Mouse (Mus musculus) limb, embryonic 10.5 days (tissue): ENCODE measurements around the gene Srgap2. TPM values are rescaled to one million over a fixed set of nuclear protein-coding genes. Genes with fewer than 3 reads are reported as not detected.

Experiments used
- DNase-seq: peaks from one replicate; pipeline ENCODE4 v3.0.0-alpha.2; 2017; ENCODE audit warnings: low spot score
- H3K27ac ChIP-seq: fragments of 300-500 bp; sonication (generic); 2 replicates; pipeline ENCODE4 v1.5.1; 2016; ENCODE audit warnings: mild to moderate bottlenecking
- H3K27me3 ChIP-seq: fragments of 300-500 bp; sonication (generic); 2 replicates; pipeline ENCODE4 v1.6.1; 2016; ENCODE audit warnings: low read depth, mild to moderate bottlenecking; ENCODE audit not compliant: poor library complexity, severe bottlenecking
- H3K36me3 ChIP-seq: fragments of 300-500 bp; sonication (generic); 2 replicates; pipeline ENCODE4 v1.6.1; 2016; ENCODE audit warnings: mild to moderate bottlenecking, moderate library complexity
- H3K4me1 ChIP-seq: fragments of 300-500 bp; sonication (generic); 2 replicates; pipeline ENCODE4 v1.6.1; 2016
- H3K4me3 ChIP-seq: fragments of 300-500 bp; sonication (generic); 2 replicates; pipeline ENCODE4 v1.5.1; 2016; ENCODE audit warnings: mild to moderate bottlenecking, moderate library complexity
- H3K9me3 ChIP-seq: fragments of 300-500 bp; sonication (generic); replicated peaks from 2 replicates; pipeline ENCODE4 v1.6.1; 2016; ENCODE audit warnings: mild to moderate bottlenecking
- WGBS: fragments of 180-500 bp; shearing (Covaris S2); methylation state at CpG from one replicate; pipeline ENCODE4 v1.1.7; 2016; 5-methylcytosine and 5-hydroxymethylcytosine counted together
- polyA plus RNA-seq: library from polyadenylated mRNA; unstranded; fragments of >200 nt; fragmentation: Nextera tagmentation; extraction: Ambion mirVana; gene quantifications from 2 replicates; pipeline ENCODE4 v1.2.1, GENCODE M21; 2016

Gene Srgap2
- polyA plus RNA-seq, 1 experiment from 2014 or later = 17.2 TPM

- Histone ChIP-seq H3K4me3 (no peak overlapping the region), H3K27ac (no peak overlapping the region), H3K27me3 (no peaks in the 10 kb centered on the region), H3K9me3 (no peaks in the 10 kb centered on the region), H3K4me1 (no peaks in the 10 kb centered on the region), H3K36me3 (peaks cover 80% of the 10 kb centered on the region)
- no peak for DNase-seq
- WGBS = 91% methylated on average over 4 of the region's 4 CpGs
Observed at GRCm38 (mm10) chr1:131293221-131293921, 233.8 kb downstream of the Srgap2 start.

GRCm38 (mm10) chr1:131290648-131291047, 236.5 kb downstream of the Srgap2 start:
- H3K36me3 ChIP-seq = peaks cover 64% of the 10 kb centered on the region
- no peak overlapping the region for H3K4me3 ChIP-seq
- no peaks in the 10 kb centered on the region for H3K27me3 ChIP-seq
- peak; percentile 66 for DNase-seq
- no peaks in the 10 kb centered on the region for H3K4me1 ChIP-seq
- H3K9me3 ChIP-seq = no peaks in the 10 kb centered on the region
- H3K27ac ChIP-seq = no peak overlapping the region
- 61% methylated on average over 2 of the region's 2 CpGs for WGBS

- no peaks in the 10 kb centered on the region for H3K27me3 ChIP-seq
- H3K4me3 ChIP-seq = no peak overlapping the region
- 94% methylated on average over 6 of the region's 6 CpGs for WGBS
- peaks cover 49% of the 10 kb centered on the region for H3K36me3 ChIP-seq
- H3K9me3 ChIP-seq = no peaks in the 10 kb centered on the region
- no peak for DNase-seq
- no peak overlapping the region for H3K27ac ChIP-seq
- H3K4me1 ChIP-seq = no peaks in the 10 kb centered on the region
Observed at GRCm38 (mm10) chr1:131288938-131289337, 238.2 kb downstream of the Srgap2 start.

- Histone ChIP-seq H3K27me3 (no peaks in the 10 kb centered on the region), H3K9me3 (no peaks in the 10 kb centered on the region), H3K4me1 (no peaks in the 10 kb centered on the region), H3K4me3 (no peak overlapping the region), H3K36me3 (peaks cover 35% of the 10 kb centered on the region), H3K27ac (no peak overlapping the region)
- DNase-seq = no peak
- 77% methylated on average over 2 of the region's 2 CpGs for WGBS
Observed at GRCm38 (mm10) chr1:131287267-131287666, 239.9 kb downstream of the Srgap2 start.

GRCm38 (mm10) chr1:131286803-131287202, 240.3 kb downstream of the Srgap2 start:
- no peak overlapping the region for H3K4me3 ChIP-seq
- peaks cover 30% of the 10 kb centered on the region for H3K36me3 ChIP-seq
- no peak overlapping the region for H3K27ac ChIP-seq
- no peaks in the 10 kb centered on the region for H3K27me3 ChIP-seq
- WGBS = 78% methylated on average over 5 of the region's 5 CpGs
- H3K4me1 ChIP-seq = no peaks in the 10 kb centered on the region
- no peak for DNase-seq
- H3K9me3 ChIP-seq = no peaks in the 10 kb centered on the region

- peaks cover 2% of the 10 kb centered on the region; the same call in 1 of the 2 replicates for H3K4me1 ChIP-seq
- 84% methylated on average over 4 of the region's 4 CpGs for WGBS
- H3K27ac ChIP-seq = no peak overlapping the region
- peaks cover 19% of the 10 kb centered on the region for H3K36me3 ChIP-seq
- H3K4me3 ChIP-seq = no peak overlapping the region
- DNase-seq = no peak
- no peaks in the 10 kb centered on the region for H3K9me3 ChIP-seq
- no peaks in the 10 kb centered on the region for H3K27me3 ChIP-seq
Observed at GRCm38 (mm10) chr1:131284616-131285015, 242.5 kb downstream of the Srgap2 start.

GRCm38 (mm10) chr1:131284167-131284566, 243.0 kb downstream of the Srgap2 start:
- Histone ChIP-seq H3K4me1 (peaks cover 6% of the 10 kb centered on the region), H3K27ac (no peak overlapping the region), H3K27me3 (no peaks in the 10 kb centered on the region), H3K4me3 (no peak overlapping the region), H3K36me3 (peaks cover 15% of the 10 kb centered on the region), H3K9me3 (no peaks in the 10 kb centered on the region)
- WGBS = 97% methylated on average over 1 of the region's 1 CpGs
- no peak for DNase-seq

- H3K4me3 ChIP-seq = no peak overlapping the region
- no peaks in the 10 kb centered on the region for H3K27me3 ChIP-seq
- H3K27ac ChIP-seq = no peak overlapping the region
- peaks cover 3% of the 10 kb centered on the region; the same call in 1 of the 2 replicates for H3K36me3 ChIP-seq
- DNase-seq = no peak
- H3K9me3 ChIP-seq = no peaks in the 10 kb centered on the region
- H3K4me1 ChIP-seq = peaks cover 22% of the 10 kb centered on the region
- WGBS = 77% methylated on average over 4 of the region's 4 CpGs
Observed at GRCm38 (mm10) chr1:131281731-131282130, 245.4 kb downstream of the Srgap2 start.

GRCm38 (mm10) chr1:131280280-131280679, 246.9 kb downstream of the Srgap2 start:
- 53% methylated on average over 3 of the region's 3 CpGs for WGBS
- H3K27ac ChIP-seq = no peak overlapping the region
- no peaks in the 10 kb centered on the region for H3K36me3 ChIP-seq
- H3K9me3 ChIP-seq = no peaks in the 10 kb centered on the region
- H3K4me1 ChIP-seq = peaks cover 29% of the 10 kb centered on the region
- no peak for DNase-seq
- no peak overlapping the region for H3K4me3 ChIP-seq
- no peaks in the 10 kb centered on the region for H3K27me3 ChIP-seq

- Histone ChIP-seq H3K27ac (peak within 1 kb of the TSS; percentile 79), H3K36me3 (no peaks in the 10 kb centered on the region), H3K9me3 (no peaks in the 10 kb centered on the region), H3K4me3 (peak within 1 kb of the TSS; percentile 40), H3K4me1 (peaks cover 37% of the 10 kb centered on the region), H3K27me3 (no peaks in the 10 kb centered on the region)
- DNase-seq = no peak
- 46% methylated on average over 4 of the region's 4 CpGs for WGBS
Observed at GRCm38 (mm10) chr1:131279456-131279776, 247.7 kb downstream of the Srgap2 start, which contains the start of gene Ikbke. Ikbke (minus strand) TSS chr1:131279606.

GRCm38 (mm10) chr1:131278606-131279455, 248.3 kb downstream of the Srgap2 start:
- peaks cover 37% of the 10 kb centered on the region for H3K4me1 ChIP-seq

GRCm38 (mm10) chr1:131276831-131277230, 250.3 kb downstream of the Srgap2 start:
- H3K27me3 ChIP-seq = no peaks in the 10 kb centered on the region
- DNase-seq = no peak
- H3K27ac ChIP-seq = peak overlapping the region; percentile 21
- peaks cover 46% of the 10 kb centered on the region for H3K4me1 ChIP-seq
- no peak overlapping the region for H3K4me3 ChIP-seq
- no peaks in the 10 kb centered on the region for H3K36me3 ChIP-seq
- no peaks in the 10 kb centered on the region for H3K9me3 ChIP-seq

More at GRCm38 (mm10) chr1:131278606-131279455, 248.3 kb downstream of the Srgap2 start:
- 45% methylated on average over 8 of the region's 8 CpGs for WGBS
- Histone ChIP-seq H3K27ac (peak overlapping the region; percentile 79), H3K9me3 (no peaks in the 10 kb centered on the region), H3K36me3 (no peaks in the 10 kb centered on the region), H3K27me3 (no peaks in the 10 kb centered on the region), H3K4me3 (peak overlapping the region; percentile 40)
- DNase-seq = no peak

- Histone ChIP-seq H3K4me1 (peaks cover 46% of the 10 kb centered on the region), H3K9me3 (no peaks in the 10 kb centered on the region), H3K27me3 (no peaks in the 10 kb centered on the region), H3K27ac (no peak overlapping the region), H3K36me3 (no peaks in the 10 kb centered on the region), H3K4me3 (no peak overlapping the region)
- DNase-seq = no peak
- 80% methylated on average over 14 of the region's 14 CpGs for WGBS
Observed at GRCm38 (mm10) chr1:131275577-131275976, 251.6 kb downstream of the Srgap2 start.
